Mouse (Mus musculus) CD4-positive, CD25-positive, alpha-beta regulatory T cell, adult 2 months (primary cell): ENCODE data around the gene Mindy4.

Source experiments
- DNase-seq: peaks from one replicate; pipeline ENCODE4 v3.0.0-alpha.2; 2012; ENCODE audit warnings: low read depth, low spot score

Mindy4 gene

GRCm38 (mm10) chr6:55256500-55257191 lies 53.5 kb downstream of the Mindy4 start:
- no peak for DNase-seq

- no peak for DNase-seq
These were observed 54.1 kb downstream of the Mindy4 start for GRCm38 (mm10) chr6:55257246-55257645.

DNA sequence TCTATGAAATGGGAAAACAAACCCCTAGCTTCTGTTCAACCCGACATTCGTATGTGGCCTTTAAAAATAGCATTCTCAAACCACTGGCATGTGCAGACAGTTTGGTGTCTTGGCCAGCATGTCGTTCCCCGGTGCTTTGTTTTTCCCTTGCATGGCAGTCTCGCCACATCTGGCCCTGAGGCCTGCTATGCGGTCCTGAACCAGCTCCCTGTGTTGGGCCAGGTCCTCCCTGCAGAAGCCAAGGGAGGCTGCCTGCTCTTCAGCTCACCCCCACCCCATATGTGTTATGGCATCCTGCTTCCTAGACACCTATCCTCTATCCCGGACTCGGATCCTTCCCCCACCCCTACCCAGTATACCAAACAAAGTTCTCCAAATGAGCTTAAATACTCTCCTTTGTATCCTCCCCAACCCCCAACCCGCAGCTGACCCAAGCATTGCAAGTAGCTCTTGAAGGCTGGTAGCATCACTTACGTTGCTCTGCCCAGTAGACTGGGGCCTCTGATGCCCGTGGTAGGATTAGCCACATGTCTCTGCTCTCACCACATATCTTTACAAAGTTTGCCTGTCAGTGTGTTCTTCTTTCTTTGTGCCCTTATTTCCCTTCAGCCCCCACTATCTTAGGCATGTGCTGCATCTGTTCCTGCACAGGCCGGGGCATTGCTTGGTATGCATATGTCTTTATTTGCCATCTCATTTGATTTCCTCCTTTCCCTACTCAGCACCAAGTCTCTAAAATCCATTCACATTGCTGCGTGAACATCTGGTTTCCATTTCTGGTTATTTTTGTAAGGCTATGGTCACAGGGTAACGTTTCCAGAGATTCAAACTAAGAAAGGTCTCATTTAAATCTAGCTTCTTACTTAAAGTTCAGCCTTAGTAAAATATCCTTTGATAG lies 55.5 kb downstream of the Mindy4 start:
- no peak for DNase-seq

DNA sequence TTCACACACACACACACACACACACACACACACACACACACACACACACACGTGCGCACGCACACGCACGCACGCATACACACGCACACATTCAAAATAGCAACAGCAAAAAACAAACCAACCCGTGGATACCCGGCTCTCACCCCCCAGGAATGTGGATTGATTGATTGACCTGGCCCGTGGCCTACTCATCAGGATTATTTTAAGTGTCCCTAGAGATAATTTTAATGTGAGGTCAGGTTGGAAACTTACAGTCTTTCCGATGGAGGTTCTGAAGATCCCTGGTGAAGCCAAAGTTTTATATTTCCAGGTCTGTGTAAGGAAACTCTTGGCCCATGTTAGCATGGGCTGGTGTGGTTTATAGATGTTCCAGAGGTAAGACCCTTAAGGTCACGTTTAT lies 59.0 kb downstream of the Mindy4 start:
- DNase-seq = no peak

DNA sequence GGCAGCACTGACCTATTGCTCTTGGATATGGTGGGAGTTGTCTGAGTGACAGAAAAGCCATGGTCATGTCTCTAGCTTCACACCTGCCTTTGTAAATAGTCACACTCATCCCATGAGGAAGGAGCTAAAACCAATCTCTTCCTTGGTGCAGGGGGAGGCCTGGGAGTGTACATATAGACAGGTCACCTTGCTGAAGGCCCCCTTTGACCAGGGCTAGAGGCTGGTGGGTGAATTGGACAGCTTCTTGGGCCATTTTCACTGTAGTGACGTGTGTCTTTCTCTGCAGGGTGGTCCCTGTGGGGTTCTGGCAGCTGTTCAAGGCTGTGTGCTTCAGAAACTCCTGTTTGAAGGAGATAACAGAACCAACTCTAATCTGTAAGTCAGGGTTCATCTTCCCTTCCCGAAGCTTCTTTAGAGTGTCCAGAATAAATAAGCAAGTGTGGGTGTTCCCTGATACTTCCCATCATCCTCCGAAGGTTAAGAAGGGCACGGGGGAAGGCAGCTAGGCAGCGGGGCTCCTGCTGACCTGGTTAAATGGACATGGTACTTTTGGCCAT lies 60.4 kb downstream of the Mindy4 start:
- no peak for DNase-seq

DNA sequence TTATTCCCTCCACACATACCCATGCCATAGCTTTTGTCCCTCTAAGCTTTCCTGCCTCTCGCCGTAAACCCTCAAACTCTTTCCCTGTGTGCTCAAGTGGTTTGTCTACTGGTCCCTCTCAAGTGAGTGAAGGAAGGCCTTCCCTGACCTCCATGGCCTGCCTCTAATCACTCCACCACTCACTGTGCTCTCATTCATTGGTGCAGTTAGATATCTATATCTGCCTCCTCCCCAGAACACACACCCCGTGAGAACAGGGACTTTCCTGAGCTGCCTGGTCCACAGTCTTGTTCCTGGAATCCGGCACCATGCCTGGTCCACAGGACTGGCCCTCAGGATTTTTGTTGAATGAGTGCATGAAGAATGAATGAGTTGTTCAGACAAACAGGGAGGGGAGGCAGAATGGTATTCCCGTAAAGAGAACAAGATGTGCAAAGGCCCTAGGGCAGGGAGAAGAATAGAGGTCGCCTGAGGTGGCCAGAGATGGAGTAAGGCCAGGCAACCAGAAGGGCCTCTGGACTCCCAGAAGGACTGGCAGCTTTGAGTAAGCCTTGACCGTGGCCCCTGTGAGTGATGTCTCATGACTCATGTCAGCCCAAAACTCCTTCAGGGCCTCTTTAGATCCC lies 61.7 kb downstream of the Mindy4 start:
- no peak for DNase-seq

- no peak for DNase-seq
These were observed 69.8 kb downstream of the Mindy4 start for GRCm38 (mm10) chr6:55272952-55273351.

DNA sequence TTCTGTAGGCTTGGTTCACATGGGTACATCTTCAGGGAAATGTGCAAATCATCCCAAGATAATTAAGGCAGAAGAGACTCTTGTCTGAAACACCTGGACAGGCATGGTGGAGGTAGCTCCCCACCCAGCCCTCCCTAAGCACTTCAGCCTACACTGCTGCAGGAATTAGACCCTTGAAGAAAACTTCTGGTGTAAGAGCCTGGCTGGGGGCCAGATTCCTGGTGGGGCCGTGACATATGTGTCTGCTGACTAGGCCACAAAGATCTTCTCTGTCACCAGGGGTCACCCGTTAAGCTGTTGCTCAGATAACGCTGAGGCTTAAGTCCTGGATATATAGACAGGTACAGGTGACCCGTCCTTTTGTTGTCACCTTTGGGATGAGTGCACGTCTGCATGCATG lies 70.3 kb downstream of the Mindy4 start:
- no peak for DNase-seq

DNA sequence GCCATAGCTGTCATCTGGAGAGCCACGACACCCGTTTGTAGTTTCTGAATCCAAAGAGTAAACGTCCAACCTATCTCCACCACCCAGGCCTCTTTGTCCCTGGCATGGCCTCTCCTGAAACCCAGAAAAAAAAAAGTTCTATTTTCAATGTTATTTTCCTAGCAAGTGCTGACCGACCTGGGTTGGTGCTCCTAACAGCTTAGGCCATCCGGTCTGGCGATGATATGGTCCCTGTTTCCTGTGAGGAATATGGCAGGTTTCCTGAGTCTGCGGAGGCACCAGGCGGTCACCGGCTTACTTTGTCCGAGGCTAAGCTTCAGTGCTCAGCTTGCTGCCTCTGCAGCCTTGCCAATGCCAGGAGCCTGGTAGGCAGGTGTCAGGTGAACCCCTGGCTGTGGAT lies 71.8 kb downstream of the Mindy4 start:
- DNase-seq = no peak

- DNase-seq = no peak
These were observed 72.6 kb downstream of the Mindy4 start for GRCm38 (mm10) chr6:55275786-55276185.

DNA sequence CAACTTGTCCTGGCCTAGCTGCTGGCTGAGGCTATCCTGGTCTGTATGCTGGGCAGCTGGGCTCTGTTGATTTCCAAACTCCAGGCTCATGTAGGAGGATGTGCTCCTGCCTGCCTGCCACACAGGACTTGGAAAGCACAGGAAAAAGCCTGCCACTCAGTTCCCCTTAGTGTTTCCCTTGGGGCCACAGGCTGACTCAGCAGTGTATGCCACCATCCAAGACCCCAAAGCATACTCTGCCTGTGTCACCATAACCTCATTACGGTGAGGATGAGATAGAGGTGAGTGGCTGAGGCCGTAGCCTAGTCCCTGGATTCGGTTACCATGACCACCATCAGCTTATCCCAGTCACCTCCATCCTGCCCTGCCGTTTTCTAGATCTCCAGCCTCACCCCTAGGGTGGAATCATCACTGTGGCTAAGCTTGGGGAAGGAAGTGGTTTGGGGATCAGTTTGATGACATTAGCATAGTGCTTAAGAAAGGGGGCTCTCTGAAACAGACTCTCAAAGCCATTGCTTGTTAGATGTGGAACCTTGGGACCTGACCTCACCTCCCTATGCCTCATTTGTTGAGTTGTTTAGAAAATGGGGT lies 73.6 kb downstream of the Mindy4 start:
- DNase-seq = no peak

GRCm38 (mm10) chr6:55278086-55278485 lies 74.9 kb downstream of the Mindy4 start:
- no peak for DNase-seq

DNA sequence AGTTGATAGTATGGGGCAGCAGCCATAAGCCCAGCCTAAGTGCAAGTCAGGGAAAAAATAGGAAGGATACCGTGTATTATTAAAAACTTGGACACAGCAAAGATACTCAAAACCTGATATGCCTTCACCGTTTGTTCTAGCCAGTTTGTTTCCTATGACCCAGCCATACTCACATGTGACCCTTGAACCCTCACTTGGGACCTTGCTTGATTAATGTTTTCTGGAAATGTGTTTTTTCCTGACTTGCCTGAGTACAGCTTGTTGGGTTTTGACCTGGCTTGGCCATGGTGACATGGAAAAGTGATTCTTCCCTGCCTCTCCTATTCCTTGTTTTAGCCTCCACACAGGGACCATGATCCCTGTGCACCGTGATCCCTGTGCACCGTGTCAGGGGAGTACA lies 75.3 kb downstream of the Mindy4 start:
- DNase-seq = no peak

DNA sequence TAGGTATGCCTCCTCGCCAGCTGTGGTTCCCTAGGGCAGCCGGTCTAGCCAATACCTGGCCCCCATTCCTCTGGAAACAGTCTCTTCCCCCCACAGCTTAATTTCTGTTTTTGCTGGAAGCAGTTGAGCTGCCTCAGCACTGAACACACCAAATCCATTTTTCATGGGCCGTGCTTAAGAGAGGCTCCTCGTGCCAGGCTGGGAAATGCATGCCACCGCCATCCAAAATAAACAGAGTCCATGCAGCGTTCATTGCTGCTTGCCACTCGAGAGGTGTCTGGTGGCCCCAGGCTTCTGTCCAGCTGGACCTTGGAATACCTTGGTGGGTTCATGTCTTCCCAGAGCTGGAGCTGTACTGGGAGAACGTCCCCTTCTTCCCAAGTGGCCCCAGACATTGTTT lies 77.8 kb downstream of the Mindy4 start:
- DNase-seq = no peak

- no peak for DNase-seq
These were observed 78.5 kb downstream of the Mindy4 start for GRCm38 (mm10) chr6:55281687-55282086.

DNA sequence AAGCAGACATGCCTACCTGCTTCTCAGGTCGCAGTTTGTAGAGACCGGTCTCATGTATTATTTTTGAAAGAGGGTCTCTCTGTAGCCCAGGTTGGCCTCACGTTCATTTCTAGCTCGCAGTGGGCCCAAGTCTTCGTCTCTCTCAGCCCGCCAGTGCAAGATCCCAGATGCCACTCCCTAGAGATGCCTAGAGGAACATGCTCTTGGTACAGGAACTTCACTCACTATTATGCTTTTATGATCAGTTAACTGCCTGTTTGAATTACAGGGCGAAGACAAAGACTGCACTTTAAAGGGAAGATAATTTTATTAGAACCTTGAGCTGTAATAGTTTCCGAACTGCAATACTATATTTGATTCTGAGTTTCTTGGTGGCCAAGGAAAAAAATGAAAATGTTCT lies 79.2 kb downstream of the Mindy4 start:
- no peak for DNase-seq

DNA sequence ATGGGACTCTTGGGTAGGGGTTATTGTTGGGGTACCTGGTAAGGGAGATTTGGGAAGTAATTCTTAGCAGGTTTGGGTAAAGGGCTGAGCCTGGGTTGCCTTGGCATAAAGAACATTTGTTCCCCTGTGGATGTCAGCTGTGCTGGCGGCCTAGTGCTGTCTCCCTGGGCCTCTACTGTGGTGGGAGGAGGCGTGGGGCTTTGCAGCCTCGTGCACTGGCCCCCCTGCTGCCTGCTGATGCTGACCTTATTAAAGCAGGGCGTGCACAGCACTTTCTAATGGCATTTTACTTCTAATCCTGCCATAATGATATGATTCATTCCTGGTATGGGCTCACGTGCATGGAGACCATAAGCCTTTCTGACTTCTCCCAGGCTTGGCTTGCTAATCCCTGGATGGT lies 82.0 kb downstream of the Mindy4 start:
- DNase-seq = no peak

DNA sequence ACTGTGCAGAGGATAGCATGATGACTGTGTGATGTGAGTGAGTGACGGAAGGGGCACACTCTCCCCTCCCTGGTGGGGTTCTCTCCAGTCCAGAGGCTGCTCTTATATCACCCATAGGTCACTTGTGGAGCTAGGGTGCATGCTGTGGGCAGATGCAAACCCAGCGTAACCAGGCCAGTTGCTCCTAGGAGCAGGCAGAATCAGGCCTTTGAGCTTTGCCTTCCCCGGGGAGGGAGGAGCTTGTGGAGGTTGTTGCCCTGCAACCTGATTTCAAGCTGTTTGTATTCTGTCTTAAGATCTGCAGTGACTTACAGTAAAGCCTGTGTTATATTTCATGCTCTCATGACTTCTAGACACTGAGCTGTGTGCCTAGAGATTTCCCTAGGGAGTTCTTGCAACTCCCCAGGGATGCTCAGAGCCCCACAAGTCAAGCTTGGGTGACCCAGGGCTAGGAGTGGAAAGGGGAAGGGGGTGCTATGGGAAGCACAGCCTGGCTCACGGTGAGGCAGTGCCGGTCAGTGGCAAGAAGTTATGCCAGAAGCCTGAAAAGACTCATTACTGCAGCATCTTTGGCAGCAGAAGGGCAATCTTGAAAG lies 84.9 kb downstream of the Mindy4 start:
- DNase-seq = no peak

- DNase-seq = no peak
These were observed 91.5 kb downstream of the Mindy4 start for GRCm38 (mm10) chr6:55294549-55295131.

GRCm38 (mm10) chr6:55295325-55295724 lies 92.1 kb downstream of the Mindy4 start:
- DNase-seq = no peak

DNA sequence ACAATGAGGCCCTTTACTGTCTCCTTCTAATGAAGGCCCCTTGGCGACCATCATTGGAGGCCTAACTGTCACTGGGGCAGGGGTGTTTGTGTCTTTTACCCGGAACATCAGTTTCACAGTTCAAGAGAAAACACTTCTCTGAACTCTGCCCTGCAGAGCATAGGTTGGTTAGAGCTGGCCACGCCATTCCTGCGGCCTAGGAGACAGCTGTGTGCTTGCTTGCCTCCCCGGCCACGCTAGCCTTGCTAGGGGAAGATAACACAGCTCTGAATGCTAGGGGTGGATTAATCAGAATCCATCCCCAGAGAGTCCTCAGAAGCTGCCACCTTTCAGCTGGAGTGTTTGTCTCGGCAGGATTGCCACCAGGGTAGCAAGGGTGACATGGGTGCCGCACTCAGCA lies 96.3 kb downstream of the Mindy4 start:
- no peak for DNase-seq
